Mouse (Mus musculus): Measurements from ENCODE around the gene Ep400. TPM values are rescaled to one million over a fixed set of nuclear protein-coding genes. Genes with fewer than 3 reads are reported as not detected.

The Ep400 gene
- polyA plus RNA-seq, 1 experiment from 2014 or later, result 25.1 TPM

DNA sequence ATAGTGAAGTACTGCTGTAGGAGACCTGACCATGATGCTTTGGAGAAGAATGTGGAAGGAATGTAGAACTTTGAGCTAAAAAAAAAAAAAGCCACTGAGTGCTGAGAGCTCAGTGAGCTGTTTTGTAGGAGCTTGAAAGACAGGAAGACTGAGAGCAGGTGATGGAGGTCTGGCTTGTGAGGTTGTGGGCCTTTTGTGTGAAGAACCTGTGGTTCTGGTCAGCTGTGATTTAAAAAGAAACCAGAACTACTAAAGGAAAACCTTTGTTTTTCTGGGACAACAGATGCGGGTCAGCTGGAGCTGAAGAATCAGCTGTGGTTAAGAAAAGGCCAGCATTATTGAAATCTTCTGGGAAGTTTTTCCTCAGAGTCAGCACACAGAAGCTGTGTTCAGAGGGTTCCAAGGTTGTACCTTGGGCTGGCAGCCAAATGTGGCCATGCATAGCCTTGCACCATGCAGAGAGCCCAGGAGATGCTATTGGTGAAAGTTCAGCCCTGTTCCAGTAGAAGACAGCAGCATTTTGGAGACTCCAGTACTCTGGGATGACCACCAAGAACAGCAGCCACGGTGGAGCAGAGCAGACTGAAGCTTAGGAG, 140.9 kb downstream of the Ep400 start:
- Histone ChIP-seq H3K36me3 (ENCODE audit: control insufficient read depth, insufficient read depth) (no peaks in the 10 kb centered on the region), H3K27me3 (ENCODE audit: control insufficient read depth, insufficient read depth, low read depth, low read length) (no peaks in the 10 kb centered on the region), H3K4me1 (ENCODE audit: control insufficient read depth, low read depth, low read length) (no peaks in the 10 kb centered on the region), H3K9me3 (replicated peaks; ENCODE audit: control insufficient read depth, low read length) (no peaks in the 10 kb centered on the region), H3K27ac (ENCODE audit: low read length) (no peak overlapping the region), H3K4me2 (ENCODE audit: low read depth, low read length) (no peak overlapping the region), H3K9ac (ENCODE audit: low read depth, low read length) (no peak overlapping the region), H3K4me3 (ENCODE audit: low read depth, low read length) (no peak overlapping the region)
- no peak for ATAC-seq (ENCODE audit: low read depth)
- WGBS (ENCODE audit: insufficient replicate concordance), result 64% methylated on average over 2 of the region's 2 CpGs

DNA sequence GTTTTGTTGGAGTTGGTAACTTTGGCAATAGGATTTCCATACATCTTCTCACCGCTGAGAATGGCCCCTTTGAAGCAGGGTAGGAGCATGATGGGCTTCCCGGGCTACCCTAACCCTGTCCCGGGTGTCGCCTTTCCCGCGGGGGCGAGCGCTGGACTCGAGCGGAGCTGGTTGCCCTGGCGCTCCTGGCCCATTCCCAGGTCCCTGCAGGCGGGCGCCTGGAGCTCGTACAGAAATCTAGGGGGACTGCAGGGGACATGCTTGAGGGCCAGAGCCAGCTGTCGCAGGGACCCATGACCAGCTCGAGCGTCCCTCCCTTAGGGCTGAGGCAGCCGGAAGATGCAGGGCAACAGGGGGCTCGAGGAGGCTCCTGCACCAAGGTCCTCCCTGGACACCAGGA, 142.4 kb downstream of the Ep400 start:
- H3K4me1 ChIP-seq (ENCODE audit: control insufficient read depth, low read depth, low read length), result no peaks in the 10 kb centered on the region
- no peak for ATAC-seq (ENCODE audit: low read depth)
- no peak overlapping the region for H3K27ac ChIP-seq (ENCODE audit: low read length)
- no peaks in the 10 kb centered on the region for H3K27me3 ChIP-seq (ENCODE audit: control insufficient read depth, insufficient read depth, low read depth, low read length)
- no peak overlapping the region for H3K4me3 ChIP-seq (ENCODE audit: low read depth, low read length)
- WGBS (ENCODE audit: insufficient replicate concordance), result 25% methylated on average over 19 of the region's 19 CpGs
- no peak overlapping the region for H3K9ac ChIP-seq (ENCODE audit: low read depth, low read length)
- H3K4me2 ChIP-seq (ENCODE audit: low read depth, low read length), result no peak overlapping the region
- H3K9me3 ChIP-seq (replicated peaks; ENCODE audit: control insufficient read depth, low read length), result no peaks in the 10 kb centered on the region
- H3K36me3 ChIP-seq (ENCODE audit: control insufficient read depth, insufficient read depth), result no peaks in the 10 kb centered on the region

DNA sequence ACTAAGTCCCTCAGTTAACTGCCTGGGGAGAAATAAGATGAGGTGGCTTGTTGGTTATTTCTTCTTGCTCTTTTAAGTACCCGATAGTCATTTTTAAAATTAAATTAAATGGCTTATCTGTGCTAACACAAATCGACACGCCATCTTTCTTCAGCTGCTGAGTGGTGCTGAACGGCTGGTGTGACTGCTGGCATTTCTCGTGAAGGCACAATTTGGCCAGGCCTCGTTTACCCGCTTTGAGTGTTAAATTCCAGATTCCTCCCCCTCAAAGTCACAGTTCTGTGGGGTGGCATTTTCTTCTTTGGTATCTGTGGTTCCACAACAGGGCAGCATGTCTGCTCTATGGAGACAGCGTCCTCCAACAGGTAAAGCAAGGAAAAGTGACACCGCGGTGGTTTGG, 143.2 kb downstream of the Ep400 start:
- Histone ChIP-seq H3K27ac (ENCODE audit: low read length) (no peak overlapping the region), H3K27me3 (ENCODE audit: control insufficient read depth, insufficient read depth, low read depth, low read length) (no peaks in the 10 kb centered on the region), H3K4me3 (ENCODE audit: low read depth, low read length) (no peak overlapping the region), H3K4me2 (ENCODE audit: low read depth, low read length) (no peak overlapping the region), H3K9me3 (replicated peaks; ENCODE audit: control insufficient read depth, low read length) (no peaks in the 10 kb centered on the region), H3K4me1 (ENCODE audit: control insufficient read depth, low read depth, low read length) (no peaks in the 10 kb centered on the region), H3K36me3 (ENCODE audit: control insufficient read depth, insufficient read depth) (no peaks in the 10 kb centered on the region), H3K9ac (ENCODE audit: low read depth, low read length) (no peak overlapping the region)
- no peak for ATAC-seq (ENCODE audit: low read depth)
- WGBS (ENCODE audit: insufficient replicate concordance), result 64% methylated on average over 10 of the region's 10 CpGs

DNA sequence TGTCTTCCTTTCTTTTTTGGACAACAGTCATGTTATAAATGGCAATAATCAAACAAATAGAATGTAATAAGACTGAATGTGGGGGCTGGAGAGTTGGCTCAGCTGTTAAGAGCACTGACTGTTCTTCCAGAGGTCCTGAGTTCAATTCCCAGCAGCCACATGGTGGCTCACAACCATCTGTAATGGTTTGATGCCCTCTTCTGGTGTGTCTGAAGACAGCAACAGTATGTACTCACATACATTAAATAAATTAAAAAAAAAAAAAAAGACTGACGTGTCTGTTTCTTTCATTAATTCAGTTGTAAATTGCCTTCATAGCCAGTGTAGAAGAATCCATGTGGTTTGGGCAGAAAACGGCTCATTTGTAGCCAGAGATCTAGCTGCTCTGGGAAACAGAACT, 146.2 kb downstream of the Ep400 start:
- no peaks in the 10 kb centered on the region for H3K9me3 ChIP-seq (replicated peaks; ENCODE audit: control insufficient read depth, low read length)
- WGBS (ENCODE audit: insufficient replicate concordance), result 67% methylated on average over 2 of the region's 2 CpGs

DNA sequence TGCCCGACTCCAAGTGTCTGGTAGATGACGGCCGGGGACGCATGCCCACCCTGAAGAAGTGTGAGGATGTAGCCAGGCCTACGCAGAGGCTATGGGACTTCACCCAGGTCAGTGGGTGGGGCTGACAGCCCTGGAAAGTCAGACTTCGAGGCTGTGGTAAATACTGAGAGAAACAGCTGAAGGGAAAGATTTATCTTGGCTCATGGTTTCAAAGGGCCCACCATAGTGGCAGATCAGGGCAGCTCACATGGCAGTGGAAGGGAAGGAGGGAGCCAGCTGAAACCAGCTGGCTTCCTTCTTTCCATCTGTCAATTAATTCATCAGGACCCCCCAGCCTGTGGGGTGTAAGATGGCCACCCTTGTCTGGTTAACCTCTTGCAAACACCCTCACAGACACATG, 151.3 kb downstream of the Ep400 start:
- H3K27me3 ChIP-seq (ENCODE audit: control insufficient read depth, insufficient read depth, low read depth, low read length), result no peaks in the 10 kb centered on the region
- H3K4me1 ChIP-seq (ENCODE audit: control insufficient read depth, low read depth, low read length), result no peaks in the 10 kb centered on the region
- H3K9ac ChIP-seq (ENCODE audit: low read depth, low read length), result no peak overlapping the region
- 72% methylated on average over 6 of the region's 6 CpGs for WGBS (ENCODE audit: insufficient replicate concordance)
- H3K27ac ChIP-seq (ENCODE audit: low read length), result no peak overlapping the region
- ATAC-seq (ENCODE audit: low read depth), result no peak
- no peaks in the 10 kb centered on the region for H3K36me3 ChIP-seq (ENCODE audit: control insufficient read depth, insufficient read depth)
- H3K4me2 ChIP-seq (ENCODE audit: low read depth, low read length), result no peak overlapping the region
- H3K9me3 ChIP-seq (replicated peaks; ENCODE audit: control insufficient read depth, low read length), result no peaks in the 10 kb centered on the region
- no peak overlapping the region for H3K4me3 ChIP-seq (ENCODE audit: low read depth, low read length)

More for the DNA sequence above, 146.2 kb downstream of the Ep400 start:
- H3K9ac ChIP-seq (ENCODE audit: low read depth, low read length), result no peak overlapping the region
- no peaks in the 10 kb centered on the region for H3K36me3 ChIP-seq (ENCODE audit: control insufficient read depth, insufficient read depth)
- no peaks in the 10 kb centered on the region for H3K4me1 ChIP-seq (ENCODE audit: control insufficient read depth, low read depth, low read length)
- no peak overlapping the region for H3K4me2 ChIP-seq (ENCODE audit: low read depth, low read length)
- no peak for ATAC-seq (ENCODE audit: low read depth)
- H3K27me3 ChIP-seq (ENCODE audit: control insufficient read depth, insufficient read depth, low read depth, low read length), result no peaks in the 10 kb centered on the region
- no peak overlapping the region for H3K4me3 ChIP-seq (ENCODE audit: low read depth, low read length)
- H3K27ac ChIP-seq (ENCODE audit: low read length), result no peak overlapping the region

Small RNAs within 50 kb of the gene (microRNA-seq; reads per million reads assigned to microRNA genes)
- gene Mir7026, result 1.2 reads per million

Other genes starting within 250 kb of the Ep400 start
- 0.11 and 0.12 TPM in 2 replicates for gene Galnt9, start 226.4 kb downstream of the Ep400 start, polyA plus RNA-seq (2015; fragmentation: Nextera tagmentation; extraction: Ambion mirVana)
- gene Noc4l, start 117.3 kb downstream of the Ep400 start, polyA plus RNA-seq (2015; fragmentation: Nextera tagmentation; extraction: Ambion mirVana), result 32.7 and 34.3 TPM in 2 replicates
- gene Ddx51, start 117.3 kb downstream of the Ep400 start, polyA plus RNA-seq (2015; fragmentation: Nextera tagmentation; extraction: Ambion mirVana), result 6.4 and 7.5 TPM in 2 replicates
- gene Pus1, start 9.9 kb upstream of the Ep400 start, polyA plus RNA-seq (2015; fragmentation: Nextera tagmentation; extraction: Ambion mirVana), result 24.5 and 24.6 TPM in 2 replicates
- gene Ulk1, start 39.4 kb upstream of the Ep400 start, polyA plus RNA-seq (2015; fragmentation: Nextera tagmentation; extraction: Ambion mirVana), result 12.5 and 13.7 TPM in 2 replicates
- gene Hscb, start 69.1 kb upstream of the Ep400 start, polyA plus RNA-seq (2015; fragmentation: Nextera tagmentation; extraction: Ambion mirVana), result 58.5 and 59.1 TPM in 2 replicates
- gene Chek2, start 69.3 kb upstream of the Ep400 start, polyA plus RNA-seq (2015; fragmentation: Nextera tagmentation; extraction: Ambion mirVana), result 29.3 and 34.2 TPM in 2 replicates
- 0.74 and 0.85 TPM in 2 replicates for gene Ttc28, start 109.1 kb upstream of the Ep400 start, polyA plus RNA-seq (2015; fragmentation: Nextera tagmentation; extraction: Ambion mirVana)